Mouse (Mus musculus): Measurements from ENCODE around the gene Apob.

DNA sequence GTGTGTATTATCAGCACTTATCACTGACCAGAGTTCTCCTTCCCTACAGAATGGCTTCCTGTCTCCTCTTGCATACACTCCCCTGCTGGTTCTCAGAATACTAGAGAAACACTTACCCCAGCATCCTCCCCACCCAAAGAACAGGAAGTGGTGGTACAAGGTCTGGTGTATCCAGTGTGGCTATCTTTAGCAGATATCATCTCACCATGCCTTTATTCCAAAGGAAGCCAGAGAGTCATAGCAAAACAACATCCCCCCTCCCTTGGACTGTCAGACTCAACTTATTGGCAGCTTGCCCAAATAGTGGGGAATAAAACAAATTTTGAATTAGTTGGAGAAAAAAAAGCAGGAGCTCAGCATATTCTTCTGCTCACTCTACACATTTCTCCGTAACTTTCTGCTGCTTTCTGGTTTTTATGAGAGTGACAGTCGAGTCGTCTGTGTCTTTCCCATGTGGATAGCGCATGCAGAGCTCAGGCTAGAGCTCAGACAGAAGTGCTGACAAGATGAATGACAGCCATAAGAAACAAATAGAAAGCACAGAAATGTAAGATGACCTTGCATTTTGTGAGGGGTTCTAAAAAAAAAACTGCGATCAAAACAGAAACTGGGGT lies 15.0 kb upstream of the Apob start:
- TF ChIP-seq USF2 (conservative IDR thresholded peaks at IDR 0.05; ENCODE audit: low read depth, low read length): no peak
- TF ChIP-seq BHLHE40 (IDR thresholded peaks at IDR 0.05; ENCODE audit: low read depth, low read length): no peak

Measured in CH12.LX (cell line).